Mouse (Mus musculus): ENCODE data around the gene Ncaph. TPM values are rescaled to one million over a fixed set of nuclear protein-coding genes. Genes with fewer than 3 reads are reported as not detected.
"Not testable (repeated sequence)": the region's sequence is repeated elsewhere in the genome, so short reads cannot be mapped to it uniquely, and the experiment has no call there.

Gene Ncaph
- total RNA-seq, 2 experiments from 2014 or later: 0.45 to 1.2 TPM

DNA sequence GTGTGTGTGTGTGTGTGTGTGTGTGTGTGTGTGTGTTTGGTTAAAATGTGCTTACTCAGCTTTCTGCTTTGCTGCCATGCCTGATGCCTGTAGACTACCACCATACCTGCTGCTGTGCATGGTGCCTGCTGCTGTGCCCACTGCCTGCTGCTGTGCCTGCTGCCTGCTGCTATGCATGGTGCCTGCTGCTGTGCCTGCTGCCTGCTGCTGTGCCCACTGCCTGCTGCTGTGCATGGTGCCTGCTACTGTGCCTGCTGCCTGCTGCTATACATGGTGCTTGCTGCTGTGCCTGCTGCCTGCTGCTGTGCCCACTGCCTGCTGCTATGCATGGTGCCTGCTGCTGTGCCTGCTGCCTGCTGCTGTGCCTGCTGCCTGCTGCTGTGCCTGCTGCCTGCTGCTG is 43.6 kb downstream of the Ncaph start:
- not testable (repeated sequence) for DNase-seq (ENCODE audit: low spot score in 2 of 2)

DNA sequence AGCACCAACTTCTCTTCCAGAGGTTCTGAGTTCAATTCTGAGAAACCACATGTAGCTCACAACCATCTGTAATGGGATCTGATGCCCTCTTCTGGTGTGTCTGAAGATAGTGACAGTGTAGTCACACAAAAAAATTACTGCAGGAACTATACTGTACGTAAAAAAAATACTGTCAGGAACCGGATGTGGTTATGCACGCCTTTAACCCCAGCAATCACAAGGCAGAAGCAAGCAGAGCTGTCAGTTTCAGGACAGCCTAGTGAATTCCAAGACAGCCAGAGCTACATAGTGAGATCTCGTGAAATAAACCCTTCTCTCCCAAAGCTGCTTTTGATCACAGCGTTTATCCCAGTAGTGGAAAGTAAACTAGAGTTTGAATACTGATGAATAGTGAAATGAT is 47.5 kb downstream of the Ncaph start:
- DNase-seq (ENCODE audit: low spot score in 2 of 2): no peak

DNA sequence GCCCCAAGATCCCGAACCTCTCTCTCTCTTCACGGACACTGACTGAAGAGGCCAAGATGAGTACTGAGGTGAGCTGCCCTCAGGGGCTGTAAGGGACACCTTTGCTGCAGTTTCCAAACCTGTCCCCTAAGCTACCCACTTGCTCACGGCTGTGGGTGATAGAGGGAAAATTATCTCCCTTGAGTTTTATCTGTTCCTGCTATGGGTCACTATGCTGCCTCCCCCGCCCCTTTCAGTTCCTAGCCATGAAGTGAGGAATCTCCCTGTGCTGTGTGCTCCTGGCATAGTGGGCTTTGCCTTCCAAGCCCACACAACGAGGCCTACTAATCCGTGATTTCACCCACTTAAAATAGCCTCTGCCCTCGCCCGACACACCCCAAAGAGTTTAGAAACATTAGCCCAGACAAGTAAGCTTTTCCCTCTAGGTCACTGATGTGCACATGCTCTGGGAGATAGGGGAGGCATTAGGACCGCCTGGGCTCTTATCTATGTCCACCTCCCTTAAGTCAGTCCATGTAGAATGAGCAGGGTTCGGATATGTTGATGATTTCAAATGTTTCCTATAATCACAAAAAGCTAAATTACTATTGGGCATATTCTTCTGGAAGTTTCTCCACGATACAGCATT is 53.0 kb downstream of the Ncaph start:
- DNase-seq (ENCODE audit: low spot score in 2 of 2): no peak

DNA sequence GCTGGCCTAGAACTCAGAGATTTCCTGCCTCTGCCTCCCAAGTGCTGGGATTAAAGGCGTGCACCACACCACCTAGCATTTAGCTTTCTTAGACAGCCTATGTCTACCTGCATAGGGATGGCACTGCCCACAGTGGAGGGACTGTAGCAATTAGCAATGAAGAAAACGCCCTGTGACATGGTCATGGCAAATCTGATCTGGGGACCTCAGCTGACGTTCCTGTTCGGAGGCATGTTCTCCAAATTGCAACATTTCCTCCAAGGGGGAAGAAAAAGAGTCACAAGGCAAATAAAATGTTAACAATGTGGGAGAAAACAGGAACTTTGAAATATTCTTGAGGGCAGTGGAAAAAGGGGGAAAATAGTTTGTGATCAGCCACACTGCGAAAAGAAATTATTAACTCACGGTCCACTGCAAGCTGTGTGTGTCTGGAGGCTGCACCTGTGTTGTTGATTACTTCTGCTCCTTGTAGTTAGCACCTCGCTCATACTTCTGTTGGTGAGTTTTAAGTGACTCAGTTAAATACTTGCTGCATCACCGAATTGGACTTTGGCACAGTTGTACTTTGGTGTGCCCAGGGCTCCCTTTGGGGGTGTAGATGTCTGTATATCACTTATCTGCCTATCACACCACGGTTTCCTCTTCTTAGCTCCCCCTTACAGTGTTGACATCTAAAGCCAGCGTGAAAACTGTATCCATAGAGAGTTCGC is 53.7 kb downstream of the Ncaph start:
- no peak for DNase-seq (ENCODE audit: low spot score in 2 of 2)

DNA sequence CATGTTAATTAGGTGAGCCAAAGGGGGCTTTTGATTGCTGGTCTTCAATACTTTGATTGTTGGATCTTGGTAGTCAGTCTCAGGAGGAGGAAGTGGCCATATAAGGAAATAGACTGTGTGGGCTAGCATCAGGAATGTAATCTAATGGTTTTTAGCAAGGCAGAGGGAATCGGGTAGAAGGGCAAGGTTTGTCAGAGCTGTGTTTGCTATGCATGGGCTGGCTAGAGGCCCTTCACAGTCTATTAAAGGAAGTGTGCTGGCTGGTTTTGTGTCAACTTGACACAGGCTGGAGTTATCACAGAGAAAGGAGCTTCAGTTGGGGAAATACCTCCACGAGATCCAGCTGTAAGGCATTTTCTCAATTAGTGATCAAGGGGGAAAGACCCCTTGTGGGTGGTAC is 54.7 kb downstream of the Ncaph start:
- not testable (repeated sequence) for DNase-seq (ENCODE audit: low spot score in 2 of 2)

DNA sequence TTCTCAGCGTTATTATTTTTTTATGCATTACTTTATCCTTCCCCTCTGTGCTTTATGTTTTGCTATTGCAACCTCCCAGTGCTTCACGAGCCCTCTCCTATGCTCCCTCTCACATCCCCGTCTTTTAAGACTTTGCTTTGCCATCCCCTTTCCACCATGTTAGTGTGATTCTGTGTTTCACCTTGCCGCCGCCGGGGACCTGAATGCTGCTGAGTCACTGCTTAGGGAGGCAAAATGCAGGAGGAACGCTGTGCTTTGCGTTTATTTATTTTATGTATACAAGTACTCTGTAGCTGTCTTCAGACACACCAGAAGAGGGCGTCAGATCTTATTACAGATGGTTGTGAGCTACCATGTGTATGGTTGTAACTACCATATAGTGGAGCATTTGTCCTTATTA is 56.1 kb downstream of the Ncaph start:
- DNase-seq (ENCODE audit: low spot score in 2 of 2): no peak

DNA sequence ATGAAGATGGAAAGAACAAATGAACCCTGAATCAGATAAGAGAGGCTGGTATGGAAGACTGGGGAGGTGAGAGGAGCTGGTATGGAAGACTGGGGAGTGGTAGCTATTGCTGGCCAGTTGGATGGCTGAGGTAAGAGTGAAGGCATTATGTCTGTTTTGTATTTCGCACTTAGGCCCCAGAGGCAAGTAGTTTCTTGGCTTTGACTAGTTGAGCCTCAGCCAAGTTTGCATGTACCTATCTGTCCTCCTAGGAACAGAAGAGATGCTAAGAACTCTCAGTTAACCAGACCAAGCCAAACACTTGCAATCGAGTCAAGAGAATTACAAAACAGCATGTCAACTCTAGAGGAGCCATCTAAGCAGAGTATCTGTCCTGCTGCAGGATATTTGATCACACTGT is 59.6 kb downstream of the Ncaph start:
- DNase-seq (ENCODE audit: low spot score in 2 of 2): no peak

DNA sequence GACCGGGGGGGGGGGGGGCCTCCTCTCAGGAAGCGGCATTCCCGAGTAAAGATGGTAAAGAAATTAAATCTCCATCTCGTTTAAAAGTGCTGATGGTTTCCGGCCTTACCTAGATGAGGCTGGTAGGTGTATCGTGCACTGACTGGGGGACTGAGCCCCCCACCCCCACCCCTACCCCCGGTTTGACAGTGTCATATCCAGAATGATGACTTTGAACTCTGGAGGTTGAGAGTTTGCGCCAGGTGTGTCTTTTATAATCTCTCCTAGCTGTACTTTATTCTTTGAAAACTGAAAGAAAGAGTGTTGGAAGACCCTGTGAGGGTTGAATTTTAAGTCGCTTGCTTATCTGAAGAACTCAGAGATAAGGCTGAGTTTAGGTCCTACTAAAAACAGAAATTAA is 62.9 kb downstream of the Ncaph start:
- DNase-seq (ENCODE audit: low spot score in 2 of 2): no peak

DNA sequence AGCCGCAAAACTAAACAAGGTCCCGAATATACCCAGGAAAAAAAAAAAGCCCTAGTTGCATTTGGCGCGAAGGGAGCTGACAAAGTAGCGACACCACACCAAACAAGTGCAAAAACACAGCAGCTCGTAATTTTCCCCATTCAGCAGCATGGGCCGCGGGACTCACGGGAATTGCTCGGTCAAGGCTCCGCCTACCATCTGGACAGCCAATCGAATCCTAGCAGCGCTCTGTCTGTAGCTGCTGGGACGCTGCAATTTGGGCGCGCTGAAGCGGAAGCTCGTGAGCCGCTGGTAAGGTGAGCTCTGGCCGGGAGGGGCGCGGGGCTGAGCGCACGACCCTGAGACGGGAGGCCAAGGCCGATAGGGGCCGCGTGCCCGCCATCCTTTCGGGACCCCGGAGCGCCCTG is 63.3 kb downstream of the Ncaph start, which contains the start of gene Blvra:
Gene Blvra, plus strand, starts transcription at position 231 of the 407 bp plus-strand sequence.
- DNase-seq (ENCODE audit: low spot score in 2 of 2): peak; percentile 79 to 90

DNA sequence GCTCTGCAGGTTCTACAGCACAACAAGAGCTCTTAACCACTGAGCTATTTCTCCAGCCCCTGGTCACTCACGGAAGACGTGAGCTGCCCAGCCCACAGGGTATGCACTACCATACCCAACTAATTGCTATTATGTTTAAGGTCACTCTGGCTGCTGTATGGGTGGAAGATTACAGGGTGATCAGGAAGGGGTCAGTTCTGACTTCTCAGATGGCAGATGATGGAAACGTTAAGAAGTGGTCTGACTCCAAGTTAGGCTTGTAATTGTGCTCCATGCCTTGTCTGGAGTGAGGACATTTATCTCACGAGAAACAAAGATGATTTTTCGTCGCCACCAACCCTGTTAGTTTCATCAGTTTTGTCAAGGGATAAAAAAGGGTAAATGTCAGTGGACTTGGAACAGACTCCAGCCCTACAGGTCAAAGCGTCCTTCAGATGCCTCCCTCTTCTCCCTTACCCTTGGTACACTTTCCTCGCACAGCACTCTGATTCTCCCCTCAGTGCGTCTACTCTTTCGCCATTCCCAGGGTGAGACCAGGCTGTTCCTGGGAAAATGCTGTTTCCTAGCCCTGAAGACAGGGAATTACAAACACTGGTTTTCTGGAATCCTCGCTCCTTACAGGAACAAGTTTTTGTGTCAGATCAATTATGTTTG is 63.8 kb downstream of the Ncaph start:
- DNase-seq (ENCODE audit: low spot score in 2 of 2): no peak

DNA sequence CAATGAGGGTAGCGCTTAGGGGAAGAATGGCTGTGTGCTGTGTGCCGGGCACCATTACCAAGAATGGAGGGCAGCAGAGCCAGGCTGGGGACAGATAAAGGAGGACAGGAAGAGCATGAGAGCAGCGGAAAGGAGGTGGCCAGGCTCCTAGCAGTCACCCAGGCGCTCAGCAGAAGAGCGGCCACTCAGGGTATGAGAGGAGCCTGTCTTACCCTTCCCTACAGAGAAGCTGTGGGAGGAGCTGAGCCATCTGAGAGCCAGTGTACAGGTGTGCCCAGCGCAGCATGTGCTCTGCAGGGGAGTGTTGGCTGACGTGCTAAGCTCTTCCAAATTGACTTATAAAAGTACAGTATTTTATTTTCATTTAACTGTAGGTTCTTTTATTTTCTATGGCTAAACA is 64.9 kb downstream of the Ncaph start:
- no peak for DNase-seq (ENCODE audit: low spot score in 2 of 2)

DNA sequence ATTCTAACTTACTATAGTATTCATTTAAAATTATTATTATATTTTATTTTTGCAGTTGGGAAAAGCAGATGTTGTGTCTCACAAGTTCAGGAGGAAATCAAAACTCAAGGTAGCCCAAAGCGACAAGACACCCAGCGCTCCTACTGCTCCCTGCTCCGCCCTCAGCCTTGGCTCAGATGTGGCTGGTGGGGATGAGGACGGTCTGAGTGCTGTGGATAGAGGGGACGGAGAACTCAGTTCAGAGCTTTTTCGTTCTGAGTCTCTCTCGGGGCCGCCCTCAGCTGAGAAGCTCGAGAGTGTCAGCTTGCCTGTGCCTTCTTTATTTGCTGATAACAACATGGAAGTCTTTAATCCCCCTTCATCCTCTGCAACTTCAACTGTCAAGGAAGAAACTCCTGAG is 72.3 kb downstream of the Ncaph start:
- no peak for DNase-seq (ENCODE audit: low spot score in 2 of 2)

Other genes starting within 250 kb of the Ncaph start
- 10 to 100 TPM; 24.9 to 27.3 TPM for gene Sppl2a, start 200.7 kb downstream of the Ncaph start, total RNA-seq (2021)
- gene Ap4e1, start 125.2 kb downstream of the Ncaph start, total RNA-seq (2021): 10 to 100 TPM; 11.0 to 11.5 TPM
- gene Blvra, start 63.3 kb downstream of the Ncaph start, total RNA-seq (2021): 10 to 100 TPM; 20.9 to 23.3 TPM
- 1 to 10 TPM; 2.5 to 3.0 TPM for gene Itpripl1, start 9.5 kb upstream of the Ncaph start, total RNA-seq (2021)
- 1 to 10 TPM in 1 of 2 experiments, under 1 TPM in 1; 0.37 to 1.3 TPM for gene 1810024B03Rik, start 74.3 kb upstream of the Ncaph start, total RNA-seq (2021)
- 10 to 100 TPM; 94.5 to 95.2 TPM for gene Snrnp200, start 74.4 kb upstream of the Ncaph start, total RNA-seq (2021)
- gene Ciao1, start 113.9 kb upstream of the Ncaph start, total RNA-seq (2021): 10 to 100 TPM; 72.8 to 81.6 TPM
- gene Tmem127, start 114.0 kb upstream of the Ncaph start, total RNA-seq (2021): 10 to 100 TPM; 73.5 to 75.8 TPM
- 100 to 1,000 TPM in 1 of 2 experiments, 10 to 100 TPM in 1; 99.8 to 104 TPM for gene Stard7, start 136.3 kb upstream of the Ncaph start, total RNA-seq (2021)
- 1 to 10 TPM in 1 of 2 experiments, under 1 TPM in 1; 0.91 to 1.4 TPM for gene Dusp2, start 202.2 kb upstream of the Ncaph start, total RNA-seq (2021)
- not detected for gene Astl, start 204.7 kb upstream of the Ncaph start, total RNA-seq (2021)
- gene Adra2b, start 229.3 kb upstream of the Ncaph start, total RNA-seq (2021): under 1 TPM; 0.10 to 0.12 TPM